Mouse (Mus musculus) hindbrain, embryonic 10.5 days (tissue): ENCODE measurements at regions not wholly inside any gene's neighbourhood (a gene's known extent, or its start where the extent isn't known, plus 50 kb on each side); places are given as distances from the start of the nearest gene placed in this dataset.

Experiments
- DNase-seq: peaks from one replicate; pipeline ENCODE4 v3.0.0-alpha.2; 2017; ENCODE audit warnings: low spot score
- H3K27ac ChIP-seq: fragments of 300-500 bp; sonication (generic); 2 replicates; pipeline ENCODE4 v1.5.1; 2016; ENCODE audit warnings: mild to moderate bottlenecking, moderate library complexity
- H3K27me3 ChIP-seq: fragments of 300-500 bp; sonication (generic); 2 replicates; pipeline ENCODE4 v1.6.1; 2016; ENCODE audit warnings: mild to moderate bottlenecking; ENCODE audit not compliant: poor library complexity, insufficient read depth, severe bottlenecking
- H3K36me3 ChIP-seq: fragments of 300-500 bp; sonication (generic); 2 replicates; pipeline ENCODE4 v1.6.1; 2016; ENCODE audit warnings: mild to moderate bottlenecking, moderate library complexity
- H3K4me1 ChIP-seq: fragments of 300-500 bp; sonication (generic); replicated peaks from 2 replicates; pipeline ENCODE4 v1.6.1; 2016; ENCODE audit warnings: mild to moderate bottlenecking
- H3K4me3 ChIP-seq: fragments of 300-500 bp; sonication (generic); 2 replicates; pipeline ENCODE4 v1.5.1; 2016; ENCODE audit warnings: mild to moderate bottlenecking, moderate library complexity
- H3K9me3 ChIP-seq: fragments of 300-500 bp; sonication (generic); 2 replicates; pipeline ENCODE4 v1.6.1; 2016; ENCODE audit warnings: mild to moderate bottlenecking, moderate library complexity
- WGBS: fragments of 180-500 bp; shearing (Covaris S2); methylation state at CpG from one replicate; pipeline ENCODE4 v1.1.7; 2016; 5-methylcytosine and 5-hydroxymethylcytosine counted together

- DNase-seq = no peak
- Histone ChIP-seq H3K9me3 (no peaks in the 10 kb centered on the region), H3K27ac (no peak overlapping the region), H3K27me3 (no peaks in the 10 kb centered on the region), H3K36me3 (no peaks in the 10 kb centered on the region), H3K4me3 (no peak overlapping the region), H3K4me1 (no peaks in the 10 kb centered on the region)
These were observed 337.3 kb upstream of the Tecrl start for GRCm38 (mm10) chr5:83692286-83692685.

DNA sequence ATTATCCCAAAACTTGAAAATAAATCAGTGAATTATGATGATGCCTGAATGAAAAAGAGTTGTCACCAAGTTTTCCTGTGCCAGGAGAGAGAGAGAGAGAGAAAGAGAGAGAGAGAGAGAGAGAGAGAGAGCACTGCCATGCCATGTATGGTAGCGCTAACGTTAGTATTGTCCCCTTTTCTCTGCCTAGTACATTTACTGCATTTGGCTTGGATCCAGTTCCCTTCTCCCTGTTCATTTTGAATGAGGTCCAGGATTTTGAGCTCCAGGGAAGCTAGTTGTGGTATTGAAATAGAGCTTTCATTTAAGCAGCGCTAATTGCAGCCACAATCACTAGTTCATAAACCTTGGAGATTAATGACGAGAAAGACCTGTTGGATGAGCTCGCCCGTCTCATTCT, 323.4 kb upstream of the Tecrl start:
- no peaks in the 10 kb centered on the region for H3K9me3 ChIP-seq
- H3K4me3 ChIP-seq = no peak overlapping the region
- H3K27ac ChIP-seq = no peak overlapping the region
- 93% methylated on average over 6 of the region's 6 CpGs for WGBS
- no peak for DNase-seq
- no peaks in the 10 kb centered on the region for H3K4me1 ChIP-seq
- H3K27me3 ChIP-seq = no peaks in the 10 kb centered on the region
- no peaks in the 10 kb centered on the region for H3K36me3 ChIP-seq

GRCm38 (mm10) chr5:83659091-83659490, 304.1 kb upstream of the Tecrl start:
- no peak for DNase-seq
- 74% methylated on average over 2 of the region's 2 CpGs for WGBS
- H3K4me1 ChIP-seq = no peaks in the 10 kb centered on the region

DNA sequence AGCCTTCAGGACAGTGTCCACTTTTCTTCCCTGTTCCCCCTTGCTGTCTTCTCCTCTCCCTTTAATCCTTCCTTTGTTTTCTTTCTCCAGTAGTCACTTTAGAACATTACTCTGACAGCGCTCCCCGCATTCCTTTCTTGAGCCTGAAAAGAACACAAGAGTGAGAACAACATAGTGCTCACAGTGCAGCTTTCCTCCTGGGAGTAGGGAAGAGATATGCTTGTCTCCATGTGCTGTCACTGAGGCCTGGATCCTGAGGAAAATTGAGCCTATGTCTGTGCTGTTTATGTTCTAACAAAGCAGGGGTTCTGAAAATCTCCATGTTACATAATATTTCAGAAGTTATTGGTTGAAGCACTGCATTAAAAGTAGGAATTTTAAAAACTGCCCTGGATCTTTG, 296.3 kb upstream of the Tecrl start:
- Histone ChIP-seq H3K36me3 (no peaks in the 10 kb centered on the region), H3K4me1 (peaks cover 5% of the 10 kb centered on the region), H3K27ac (peak overlapping the region; percentile 29; the same call in 1 of the 2 replicates), H3K27me3 (no peaks in the 10 kb centered on the region), H3K4me3 (no peak overlapping the region), H3K9me3 (no peaks in the 10 kb centered on the region)
- no peak for DNase-seq
- whole genome bisulfite sequencing = 7% methylated on average over 2 of the region's 2 CpGs

More at GRCm38 (mm10) chr5:83659091-83659490, 304.1 kb upstream of the Tecrl start:
- H3K27ac ChIP-seq = no peak overlapping the region
- no peak overlapping the region for H3K4me3 ChIP-seq
- no peaks in the 10 kb centered on the region for H3K27me3 ChIP-seq
- H3K36me3 ChIP-seq = no peaks in the 10 kb centered on the region
- H3K9me3 ChIP-seq = no peaks in the 10 kb centered on the region

DNA sequence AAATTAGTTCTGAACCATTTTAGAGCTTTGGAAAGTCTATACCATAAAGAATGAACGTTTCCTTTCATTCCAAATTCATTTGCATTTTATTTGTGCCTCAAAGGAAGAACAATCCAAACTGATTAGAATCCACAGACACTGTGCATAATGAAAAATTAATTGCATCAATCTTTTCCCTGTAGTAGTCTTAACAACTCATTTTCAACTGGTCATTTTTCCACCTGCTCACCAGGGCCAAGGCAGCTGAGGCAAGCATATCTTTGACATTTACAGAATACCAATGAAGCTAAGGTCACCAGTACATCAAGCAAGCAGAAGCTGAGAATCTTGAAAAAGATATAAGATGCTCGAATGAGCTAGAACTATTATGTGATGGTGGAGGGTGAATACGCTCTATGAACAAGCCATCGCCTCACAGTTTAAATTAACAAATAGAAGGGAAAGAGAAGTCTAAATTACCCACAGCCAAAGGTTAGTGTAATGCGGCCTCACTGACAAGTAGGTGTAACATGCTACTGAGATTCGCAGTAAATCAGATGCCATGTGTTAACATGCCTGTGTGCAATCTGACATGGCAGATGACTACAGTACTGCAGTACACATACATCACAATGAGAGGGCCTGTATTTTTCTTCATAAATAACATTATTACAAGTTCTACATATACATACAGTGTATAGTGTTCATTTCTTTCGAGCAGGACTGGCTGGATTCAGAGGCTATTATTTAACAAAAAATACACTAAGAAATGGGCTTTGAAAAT, 267.8 kb upstream of the Tecrl start:
- Histone ChIP-seq H3K27me3 (no peaks in the 10 kb centered on the region), H3K36me3 (no peaks in the 10 kb centered on the region), H3K9me3 (no peaks in the 10 kb centered on the region), H3K4me3 (no peak overlapping the region), H3K27ac (no peak overlapping the region), H3K4me1 (no peaks in the 10 kb centered on the region)
- no peak for DNase-seq
- WGBS = 86% methylated on average over 7 of the region's 7 CpGs

DNA sequence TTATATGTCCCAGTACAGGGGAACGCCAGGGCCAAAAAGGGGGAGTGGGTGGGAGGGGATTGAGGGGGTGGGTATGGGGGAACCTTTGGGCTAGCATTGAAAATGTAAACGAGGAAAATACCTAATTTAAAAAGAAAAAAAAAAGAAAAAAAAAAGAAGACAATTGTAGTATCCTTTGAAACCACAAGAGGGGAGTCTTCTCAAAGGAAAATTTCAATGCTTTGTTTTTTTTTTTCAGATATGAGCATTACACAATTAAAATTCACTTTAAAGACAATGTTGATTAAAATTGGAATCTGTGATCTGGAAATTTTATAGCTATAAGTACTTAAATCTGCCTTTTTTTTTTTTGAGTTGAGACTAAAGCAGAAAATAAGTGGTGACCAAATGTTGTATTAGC, 255.8 kb upstream of the Tecrl start:
- no peak overlapping the region for H3K4me3 ChIP-seq
- WGBS = 50% methylated on average over 2 of the region's 2 CpGs
- no peaks in the 10 kb centered on the region for H3K9me3 ChIP-seq
- no peak overlapping the region for H3K27ac ChIP-seq
- H3K36me3 ChIP-seq = no peaks in the 10 kb centered on the region
- no peaks in the 10 kb centered on the region for H3K27me3 ChIP-seq
- no peaks in the 10 kb centered on the region for H3K4me1 ChIP-seq
- no peak for DNase-seq

DNA sequence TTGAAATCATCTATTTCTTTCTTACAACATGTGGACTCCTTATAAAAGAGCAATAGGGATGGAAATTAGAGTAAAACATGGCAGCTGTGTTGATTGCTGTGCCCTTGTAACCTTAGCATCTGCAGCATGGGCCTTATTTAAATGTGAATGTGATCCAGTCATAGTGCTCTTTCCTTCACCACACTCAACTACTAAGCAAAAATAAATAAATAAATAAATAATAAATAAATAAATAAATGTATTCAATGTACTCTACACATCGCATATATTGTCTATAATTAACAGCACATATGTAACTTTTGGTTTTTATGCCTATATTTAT, 238.3 kb upstream of the Tecrl start:
- H3K4me1 ChIP-seq = no peaks in the 10 kb centered on the region
- no peaks in the 10 kb centered on the region for H3K27me3 ChIP-seq
- 71% methylated on average over 1 of the region's 1 CpGs for WGBS
- H3K4me3 ChIP-seq = no peak overlapping the region
- DNase-seq = no peak
- H3K9me3 ChIP-seq = no peaks in the 10 kb centered on the region
- no peaks in the 10 kb centered on the region for H3K36me3 ChIP-seq
- H3K27ac ChIP-seq = no peak overlapping the region

DNA sequence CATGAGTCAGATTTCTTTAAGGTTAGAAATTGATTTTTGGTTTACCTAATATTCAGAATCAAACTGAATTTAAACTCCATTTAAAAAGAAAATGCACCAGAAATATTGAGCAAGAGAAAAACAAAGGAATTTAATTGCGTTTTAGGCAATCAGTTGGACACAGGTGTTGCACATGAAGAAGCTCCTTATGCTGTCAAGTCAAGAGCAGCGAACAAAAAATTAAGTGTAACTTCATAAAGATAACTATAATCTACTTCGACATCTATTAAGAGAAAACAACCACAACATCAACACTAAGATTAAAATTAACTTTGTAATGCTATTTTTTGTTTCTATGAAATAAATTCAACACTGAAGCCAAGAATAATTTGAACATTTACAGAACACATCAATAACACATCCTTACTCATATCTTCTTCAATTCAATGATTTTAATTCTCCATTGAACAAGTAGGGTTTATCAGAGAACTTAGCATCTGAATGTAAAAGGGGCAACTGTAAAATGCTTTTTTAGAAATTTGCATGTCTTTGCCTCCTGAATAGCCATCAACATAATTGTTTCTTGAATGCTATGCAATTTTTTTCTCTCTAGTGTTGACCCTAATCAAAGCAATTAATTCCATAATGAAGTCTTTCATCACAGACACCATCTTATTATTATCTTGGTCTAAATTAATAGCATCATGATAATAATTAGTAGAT, 237.7 kb upstream of the Tecrl start:
- Histone ChIP-seq H3K36me3 (no peaks in the 10 kb centered on the region), H3K27me3 (no peaks in the 10 kb centered on the region), H3K9me3 (no peaks in the 10 kb centered on the region), H3K27ac (no peak overlapping the region), H3K4me3 (no peak overlapping the region), H3K4me1 (no peaks in the 10 kb centered on the region)
- DNase-seq = no peak
- WGBS = 90% methylated on average over 3 of the region's 3 CpGs
